17 mouse cellular contexts compared by ENCODE assay signal in the genomic region with DNA sequence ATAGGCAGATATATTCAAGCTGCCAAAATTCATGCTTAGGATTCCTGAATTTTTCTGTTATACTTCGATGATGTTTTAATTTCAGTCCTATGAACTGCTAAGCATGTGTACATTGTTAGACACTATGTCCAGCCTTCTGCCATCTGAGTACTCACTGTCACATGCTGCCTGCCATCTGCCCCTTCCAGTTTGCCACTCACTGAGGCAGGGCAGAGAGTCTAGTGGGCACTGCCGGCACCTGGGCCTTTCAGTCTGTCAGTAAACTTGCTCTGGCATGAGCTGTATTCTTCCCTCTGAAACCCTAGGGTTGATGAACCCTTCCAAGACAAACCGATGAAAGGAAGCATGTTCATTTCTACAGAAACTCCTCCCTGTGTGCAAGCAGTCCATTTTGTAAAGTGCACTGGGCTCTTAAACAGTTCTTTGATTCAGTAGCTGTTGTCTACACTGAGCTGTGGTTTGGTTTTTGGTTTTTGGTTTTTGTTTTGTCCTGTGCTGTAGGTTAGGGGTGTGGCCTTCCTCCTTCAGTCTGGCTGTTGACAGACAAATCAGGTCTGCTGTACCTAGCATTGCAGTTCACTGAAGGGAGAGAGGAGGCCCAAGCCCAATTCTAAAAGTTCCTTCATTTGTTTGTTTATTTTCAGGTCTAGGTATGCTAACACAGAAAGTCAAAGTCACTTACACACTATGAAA. TPM values are rescaled to one million over a fixed set of nuclear protein-coding genes. Genes with fewer than 3 reads are reported as not detected.
A peak's percentile ranks its signal among the peaks of the same experiment; 100 is the strongest.
DNase-seq lines count a peak whose midpoint lies in the region.
"Had no signal": no experiment of that assay in that cellular context is flagged by ENCODE, and none has a peak within 500 bp of the region (broad histone marks: within the 10 kb centered on the region; RNA-seq: fewer than 3 reads in every experiment).

No protein-coding gene starts in this region.

- H3K79me2 ChIP-seq in macrophage (ENCODE audit: inconsistent target), result no peaks in the 10 kb centered on the region; the same call in 1 of the 2 replicates

- intact Hi-C loops in left cerebral cortex, postnatal 4 days (cut with DNase I), result no loop called here
- intact Hi-C loops in left cerebral cortex, postnatal 10 days (cut with DNase I), result no loop called here

- H3K4me3 ChIP-seq in macrophage (ENCODE audit: inconsistent target), result no peak overlapping the region
- H3K4me3 ChIP-seq: heart, adult 2 months; kidney, embryonic 15.5 days; limb, embryonic 15.5 days; midbrain, embryonic 12.5 days; stomach, embryonic 15.5 days had no signal

- 80% methylated on average over 3 of the region's 3 CpGs for WGBS in macrophage (ENCODE audit: missing documents)

- DNase-seq in cerebellum, adult 11 months, result peak; percentile 14
- no peak for DNase-seq in cerebellum, postnatal 4 days (ENCODE audit: low spot score in 2 of 2)
- DNase-seq in left cerebral cortex, postnatal 4 days, result peak; percentile 33
- no peak for DNase-seq in left cerebral cortex, postnatal 10 days (ENCODE audit: extremely low spot score in 1 of 2, low spot score in 2 of 2)
- DNase-seq in cerebellum, adult 18-20 months, result peak; percentile 50 to 57
- no peak for DNase-seq in ovary, postnatal 10 days (ENCODE audit: low spot score)
- no peak for DNase-seq in ovary, adult 18-20 months (ENCODE audit: low spot score)
- DNase-seq: adrenal gland, postnatal 25 days; heart, adult 2 months; right cerebral cortex, postnatal 4 days; thymus, postnatal 36 days had no signal

- H3K27ac ChIP-seq in macrophage, result peak overlapping the region; percentile 86
- H3K27ac ChIP-seq: heart, adult 2 months; kidney, embryonic 15.5 days; limb, embryonic 15.5 days; midbrain, embryonic 12.5 days; stomach, embryonic 15.5 days had no signal

- H3K36me3 ChIP-seq in macrophage (ENCODE audit: inconsistent target), result no peaks in the 10 kb centered on the region
- H3K36me3 ChIP-seq: G1E; kidney, embryonic 15.5 days; midbrain, embryonic 12.5 days; stomach, embryonic 15.5 days had no signal

RNA-seq across cellular contexts. Expression of gene Rassf8, which starts 55.4 kb away (rescaled TPM):
- total RNA-seq in left cerebral cortex, postnatal 4 days (2021), result 10 to 100 TPM; 14.9 to 18.7 TPM
- 10 to 100 TPM; 11.8 to 13.7 TPM for total RNA-seq in left cerebral cortex, postnatal 10 days (2021)
- 10 to 100 TPM in 15 of 26 experiments, 1 to 10 TPM in 11; 2.4 to 34.1 (median 12.6) TPM for total RNA-seq in macrophage (2018; cell fraction: chromatin; rRNA removed)
- 10 to 100 TPM; 13.0 to 42.3 (median 21.1) TPM for total RNA-seq in macrophage (2018; cell fraction: cytosol; rRNA removed)
- 10 to 100 TPM in 22 of 26 experiments, 1 to 10 TPM in 4; 8.0 to 30.3 (median 16.6) TPM for total RNA-seq in macrophage (2018; cell fraction: nucleus; rRNA removed)
- 12.6 to 27.6 TPM (median 17.7 TPM) in 3 replicates for polyA plus RNA-seq in macrophage (2018)
- polyA plus RNA-seq: G1E had no signal

Comparison
In these comparisons a context has a peak if more than half of its experiments do, and no peak if none do; other contexts are left out.
1. DNase-seq: peak in cerebellum, adult 11 months (single experiment), left cerebral cortex, postnatal 4 days (single experiment) and cerebellum, adult 18-20 months (2 of 2); none in cerebellum, postnatal 4 days (0 of 2), left cerebral cortex, postnatal 10 days (0 of 2), ovary, postnatal 10 days (single experiment) and ovary, adult 18-20 months (single experiment).